Mouse (Mus musculus): ENCODE measurements around the gene Cacna2d4.
"Not testable (repeated sequence)": the region's sequence is repeated elsewhere in the genome, so short reads cannot be mapped to it uniquely, and the experiment has no call there.

The Cacna2d4 gene

DNA sequence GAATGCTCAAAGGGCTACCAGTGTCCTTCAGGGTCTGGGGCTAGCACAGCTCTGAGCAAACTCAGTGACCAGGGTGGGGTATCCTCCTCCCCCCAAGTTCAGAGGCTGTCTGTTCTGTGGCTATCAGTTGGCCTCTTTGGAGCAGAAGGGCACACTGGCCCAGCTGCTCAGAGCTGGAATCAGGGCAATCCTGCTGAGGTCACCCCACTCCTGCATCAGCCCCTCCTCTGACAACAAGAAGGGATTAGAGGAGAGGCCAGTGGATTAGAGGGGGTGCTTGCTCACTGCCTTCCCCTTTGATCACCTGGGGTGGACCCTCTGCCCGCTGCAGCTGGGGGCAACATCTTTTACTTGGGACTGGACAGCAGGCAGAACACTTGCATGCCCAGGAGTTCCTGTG is at the start of gene Cacna2d4:
Gene Cacna2d4 (plus strand): TSS at position 286 of the 400 bp plus-strand sequence.
- DNase-seq, result no peak

DNA sequence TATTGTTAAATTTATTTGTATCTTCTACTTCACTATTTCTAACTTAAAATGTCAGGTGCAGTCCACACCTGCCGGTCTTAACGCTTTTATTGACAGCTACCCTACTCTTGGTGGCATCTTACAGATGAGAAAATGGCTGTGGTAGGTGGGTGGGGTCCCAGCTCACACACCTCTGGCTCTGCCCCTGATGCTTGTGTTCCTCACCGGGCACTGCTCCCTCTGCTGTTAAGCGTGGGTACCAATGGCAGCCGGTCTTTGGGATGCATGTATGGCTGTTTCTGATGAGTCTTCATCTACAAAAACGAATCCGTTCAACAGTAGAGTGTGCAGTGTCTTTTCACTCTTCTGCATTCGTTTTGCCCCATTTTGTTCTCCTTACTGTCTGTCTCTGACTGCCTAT is 49.7 kb upstream of the Cacna2d4 start:
- peak; percentile 55 to 68 for DNase-seq

DNA sequence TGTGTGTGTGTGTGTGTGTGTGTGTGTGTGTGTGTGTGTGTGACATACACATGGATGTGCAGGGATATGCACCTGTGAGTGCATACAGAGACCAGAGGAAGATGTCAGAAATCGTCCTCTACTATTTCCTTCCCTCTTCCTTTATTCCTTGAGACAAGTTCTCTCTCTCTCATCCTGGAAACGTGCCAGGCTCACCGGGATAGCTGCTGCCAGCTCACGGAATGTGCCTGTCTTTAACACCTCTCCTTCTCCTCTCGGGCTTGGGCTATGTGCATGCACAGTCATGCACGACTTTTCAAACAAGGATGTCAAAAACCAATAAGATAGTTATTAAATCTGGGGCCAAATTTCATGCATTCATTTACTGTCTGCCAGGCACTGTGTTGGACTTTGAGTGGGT is 48.7 kb upstream of the Cacna2d4 start:
- peak; percentile 25 to 43 for DNase-seq

DNA sequence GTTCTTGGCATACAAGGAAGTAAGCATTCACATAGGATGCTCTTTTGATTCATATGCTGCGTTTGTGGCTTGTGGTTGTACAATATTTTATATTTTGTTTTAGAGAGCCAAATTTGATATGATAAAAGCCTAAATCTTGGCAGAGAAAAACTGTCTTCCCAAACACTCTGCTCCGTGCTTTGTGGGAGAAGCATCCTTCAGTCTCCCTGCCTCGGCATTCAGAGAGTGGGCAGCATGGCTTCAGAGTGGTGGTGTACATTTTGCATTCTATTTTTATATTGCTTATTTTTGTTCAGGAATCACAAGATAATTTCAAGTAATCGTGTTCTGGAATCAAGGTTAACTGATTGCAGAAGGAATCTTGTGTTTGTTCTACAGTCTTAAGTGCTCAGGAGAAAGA is 44.8 kb upstream of the Cacna2d4 start:
- no peak for DNase-seq

DNA sequence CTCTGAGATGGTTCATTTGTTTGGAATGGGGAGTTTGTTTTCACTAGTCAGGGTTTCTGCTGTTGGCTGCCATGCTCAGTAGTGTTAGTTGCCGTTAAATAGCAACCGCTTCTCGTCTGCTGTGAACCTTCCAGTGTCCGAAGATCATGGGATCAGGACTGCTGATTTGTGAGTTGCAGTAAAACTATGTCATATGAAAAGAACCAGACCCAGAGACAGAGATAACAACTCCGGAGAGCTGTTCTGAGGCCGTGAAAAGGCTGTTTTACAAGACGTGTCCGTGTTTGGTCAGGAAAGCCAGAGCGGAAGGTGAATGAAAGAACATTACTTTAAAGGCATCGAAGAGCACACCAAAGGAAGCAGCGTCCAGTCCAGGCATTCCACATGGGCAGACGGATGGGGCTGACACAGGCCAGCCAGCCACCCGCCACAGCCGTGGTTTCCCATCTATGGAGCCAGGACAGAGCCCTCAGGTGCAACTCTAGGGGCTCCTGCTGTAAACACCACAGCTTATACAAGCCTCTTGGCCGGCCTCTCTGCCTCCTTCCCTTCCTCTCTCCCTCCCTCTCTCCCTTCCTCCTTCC is 42.7 kb upstream of the Cacna2d4 start:
- DNase-seq, result no peak

DNA sequence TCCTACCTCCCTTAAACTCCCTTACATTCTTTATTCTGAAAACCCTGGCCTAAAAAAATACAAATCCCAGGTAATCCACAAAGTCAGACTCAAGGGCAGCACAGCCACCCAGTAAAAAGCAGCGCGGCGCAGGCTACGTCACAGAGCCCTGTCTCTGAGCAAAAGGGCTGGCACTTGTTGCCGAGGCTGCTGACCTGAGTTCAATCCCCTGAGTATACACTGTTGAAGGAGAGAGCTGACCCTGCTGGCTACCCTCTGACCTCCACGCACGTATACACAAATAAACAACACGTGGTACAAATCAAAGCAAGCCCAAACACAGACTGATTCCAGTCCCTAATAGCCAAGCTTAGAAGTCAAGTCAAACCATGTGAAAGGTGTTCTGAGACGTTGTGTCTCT is 42.2 kb upstream of the Cacna2d4 start:
- DNase-seq, result no peak

DNA sequence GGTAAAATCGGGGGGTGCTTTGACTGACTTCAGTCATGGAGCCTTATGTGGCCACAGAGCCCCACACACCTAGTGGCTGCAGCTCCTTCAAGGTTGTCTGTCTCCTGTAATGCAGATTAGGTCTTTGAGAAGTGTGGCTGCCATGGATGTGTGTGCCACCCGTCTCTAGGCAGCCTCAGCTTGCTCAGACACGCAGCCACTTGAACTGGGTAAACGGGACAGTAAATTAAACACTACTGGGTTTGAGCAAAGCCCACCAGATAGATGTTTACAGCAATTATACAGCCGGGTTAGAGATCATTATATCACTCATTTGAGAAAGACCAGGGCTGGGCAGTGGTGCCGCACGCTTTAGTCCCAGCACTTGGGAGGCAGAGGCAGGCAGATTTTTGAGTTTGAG is 41.7 kb upstream of the Cacna2d4 start:
- no peak for DNase-seq

DNA sequence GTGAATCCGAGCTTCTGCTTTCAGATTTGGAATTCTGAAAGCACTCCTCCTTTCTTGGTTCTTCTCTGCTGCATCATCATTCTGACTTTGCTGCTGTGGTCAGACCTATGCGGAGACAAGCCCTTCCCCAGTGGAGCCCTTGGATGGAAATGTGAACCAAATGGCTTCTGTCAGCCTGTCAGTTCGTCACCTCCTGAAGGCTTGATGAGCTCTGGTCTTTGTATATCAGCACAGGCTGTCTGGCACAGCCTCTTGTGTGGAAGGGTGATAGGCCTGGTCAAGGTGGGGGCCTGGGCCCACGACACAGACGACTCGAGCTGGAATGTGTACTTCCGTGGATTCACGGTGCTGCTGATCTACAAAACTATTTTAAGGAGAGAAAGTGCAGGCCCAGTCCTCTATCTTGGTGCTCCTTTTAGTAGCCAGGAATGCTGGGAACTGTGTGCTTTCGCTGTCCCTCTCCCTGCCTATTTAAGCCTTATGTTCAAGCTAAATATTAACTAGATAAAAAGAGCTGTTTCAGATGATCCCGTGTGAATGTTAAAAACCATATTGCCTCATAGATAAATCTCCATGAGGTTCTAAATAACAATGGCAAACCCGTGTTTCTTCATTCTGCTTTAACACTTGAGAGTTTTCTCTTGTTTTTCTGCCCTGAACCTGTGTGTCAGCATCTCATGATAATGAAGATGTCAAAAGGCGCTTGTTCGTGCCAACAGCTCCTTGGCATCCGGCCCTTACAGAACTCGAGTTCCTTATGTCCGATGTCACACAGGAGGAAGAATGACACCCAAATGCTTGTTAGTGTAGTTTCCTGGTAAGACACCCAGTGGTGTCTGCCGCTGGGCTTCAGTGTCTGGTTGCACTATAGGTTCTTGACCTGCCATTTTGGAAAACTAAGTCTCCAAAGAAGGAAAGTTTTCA is 39.7 kb upstream of the Cacna2d4 start, which contains the start of gene Cacna1c:
Gene Cacna1c (minus strand): TSS at position 37 of the 924 bp plus-strand sequence.
- peak; percentile 70 to 72 for DNase-seq

DNA sequence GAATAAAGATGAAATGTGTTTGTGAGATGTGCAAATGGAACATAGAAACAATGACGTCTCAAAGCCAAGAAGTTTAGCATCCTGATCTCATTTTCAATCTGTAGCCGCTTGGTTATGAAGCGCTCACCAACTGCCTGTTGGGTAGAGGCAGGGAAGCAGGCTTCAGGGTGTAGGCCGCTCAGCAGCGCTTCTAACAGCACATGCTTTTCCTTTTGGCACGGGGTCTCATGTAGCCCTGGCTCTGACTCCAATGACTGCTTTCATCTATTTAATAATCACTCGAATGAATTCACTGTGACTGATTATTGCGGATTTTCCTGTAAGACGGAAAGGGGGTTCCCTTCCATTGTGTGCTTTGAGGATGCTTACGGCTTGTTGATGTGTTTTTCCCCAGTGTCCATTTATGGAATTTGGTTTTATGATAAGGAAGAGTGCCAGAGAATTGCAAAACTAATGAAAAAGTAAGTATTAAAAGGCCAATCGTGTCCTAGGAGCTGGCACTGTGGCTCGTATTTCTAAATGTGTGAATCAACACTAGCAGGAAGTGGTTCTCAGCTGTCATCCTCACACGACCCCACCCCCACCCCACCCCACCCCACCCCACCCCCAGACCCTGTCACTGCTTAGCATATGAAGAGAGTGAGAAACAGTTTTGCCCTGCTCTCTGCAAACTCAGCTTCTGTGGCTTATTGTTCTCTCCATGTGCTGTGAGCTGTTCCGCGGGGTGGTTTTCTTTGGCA is 37.6 kb upstream of the Cacna2d4 start:
- DNase-seq, result no peak

DNA sequence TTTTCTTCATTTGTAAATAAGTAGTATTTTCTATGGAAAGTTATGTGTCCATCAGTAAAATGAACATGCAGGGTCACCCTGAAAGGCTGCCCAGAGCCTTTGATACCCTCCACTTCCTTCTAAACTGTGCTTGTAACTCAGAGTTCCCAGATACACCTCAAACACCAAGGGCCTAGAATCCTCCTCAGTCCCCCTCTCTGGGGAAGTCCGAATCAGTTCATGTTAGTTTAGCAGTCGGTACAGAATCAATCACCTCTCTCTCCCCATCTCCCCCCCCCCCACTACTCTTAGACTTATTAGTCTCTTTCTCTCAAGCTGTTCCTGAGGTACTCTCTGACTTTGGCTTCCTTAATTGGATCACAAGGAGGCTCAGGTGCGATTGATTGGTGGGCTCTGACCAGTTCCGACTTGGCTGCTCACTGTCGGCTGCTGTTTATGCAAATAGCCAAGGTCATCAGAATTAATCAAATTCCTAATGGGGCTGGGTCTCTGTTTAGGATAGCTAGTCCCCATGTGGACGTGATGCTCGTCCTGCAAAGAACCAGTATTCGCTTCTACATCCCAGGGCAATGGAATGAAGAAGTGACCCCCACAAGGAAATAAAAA is 36.9 kb upstream of the Cacna2d4 start:
- no peak for DNase-seq

DNA sequence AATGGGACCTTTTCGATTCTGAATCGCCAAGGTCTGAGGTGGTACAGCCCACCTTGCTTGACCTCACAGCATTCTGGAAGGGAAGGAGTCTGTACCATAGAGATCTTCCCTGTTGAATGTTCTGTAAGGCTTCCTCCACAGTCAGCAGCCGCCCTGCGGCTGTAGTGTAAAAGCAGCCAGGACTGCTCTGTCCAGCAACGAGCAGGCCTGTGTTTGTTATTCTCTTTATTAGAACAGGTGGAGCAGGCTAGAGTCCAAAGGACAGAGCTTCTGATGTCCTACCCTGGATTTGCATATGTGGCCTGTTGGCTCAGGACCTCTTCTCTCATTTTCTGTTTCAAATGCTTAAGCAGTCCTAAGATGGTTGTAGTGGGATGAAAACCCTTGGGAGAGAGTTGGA is 36.0 kb upstream of the Cacna2d4 start:
- DNase-seq, result no peak

DNA sequence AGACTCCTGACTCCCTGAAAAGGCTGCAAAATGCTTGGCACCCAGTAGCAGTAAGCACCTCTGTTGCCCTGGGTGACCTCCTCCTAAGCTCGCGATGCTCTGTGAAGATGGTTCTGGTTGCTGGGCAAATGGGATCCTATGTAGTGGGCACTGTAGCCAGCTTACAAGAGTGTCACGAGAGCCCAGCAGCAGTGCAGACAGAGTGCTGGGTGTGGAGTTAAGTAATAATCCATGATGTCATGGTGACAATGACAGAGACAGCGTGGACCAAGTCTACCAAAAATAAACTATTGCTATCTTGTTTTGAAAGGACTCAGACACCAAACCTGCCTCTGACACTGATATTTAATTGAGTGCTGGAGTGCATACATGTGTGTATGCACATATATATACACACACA is 34.8 kb upstream of the Cacna2d4 start:
- no peak for DNase-seq

DNA sequence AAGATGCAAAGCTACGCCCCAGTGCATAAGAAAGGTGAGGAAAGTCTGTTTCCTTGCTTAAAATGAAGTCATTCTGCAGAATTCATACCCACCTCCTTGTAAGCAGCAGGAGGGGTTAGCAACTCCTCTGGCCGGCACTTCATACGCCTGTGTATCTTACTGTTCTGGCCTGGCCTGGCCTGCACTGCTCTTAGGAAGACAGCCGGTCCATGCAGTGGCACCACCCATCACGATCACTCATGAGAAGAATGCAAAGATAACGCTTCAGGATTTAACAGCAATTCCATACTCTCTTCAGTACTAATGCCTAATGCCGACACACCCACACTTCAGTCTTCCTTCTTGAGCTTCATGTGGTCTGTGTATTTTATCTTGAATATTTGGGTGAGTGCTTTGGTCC is 32.0 kb upstream of the Cacna2d4 start:
- no peak for DNase-seq

DNA sequence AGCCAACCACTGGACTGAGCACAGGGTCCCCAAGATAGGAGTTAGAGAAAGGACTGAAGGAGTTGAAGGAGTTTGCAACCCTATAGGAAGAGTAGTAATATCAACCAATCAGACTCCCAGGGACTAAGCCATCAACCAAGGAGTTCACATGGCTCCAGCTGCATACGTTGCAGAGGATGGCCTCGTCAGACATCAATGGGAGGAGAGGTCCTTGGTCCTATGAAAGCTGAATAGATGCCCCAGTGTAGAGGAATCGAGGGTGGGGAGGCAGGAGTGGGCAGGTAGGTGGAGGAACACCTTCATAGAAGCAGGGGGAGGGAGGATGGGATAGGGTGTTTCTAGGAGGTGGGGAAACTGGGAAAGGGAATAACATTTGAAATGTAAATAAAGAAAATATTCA is 31.4 kb upstream of the Cacna2d4 start:
- DNase-seq, result no peak

DNA sequence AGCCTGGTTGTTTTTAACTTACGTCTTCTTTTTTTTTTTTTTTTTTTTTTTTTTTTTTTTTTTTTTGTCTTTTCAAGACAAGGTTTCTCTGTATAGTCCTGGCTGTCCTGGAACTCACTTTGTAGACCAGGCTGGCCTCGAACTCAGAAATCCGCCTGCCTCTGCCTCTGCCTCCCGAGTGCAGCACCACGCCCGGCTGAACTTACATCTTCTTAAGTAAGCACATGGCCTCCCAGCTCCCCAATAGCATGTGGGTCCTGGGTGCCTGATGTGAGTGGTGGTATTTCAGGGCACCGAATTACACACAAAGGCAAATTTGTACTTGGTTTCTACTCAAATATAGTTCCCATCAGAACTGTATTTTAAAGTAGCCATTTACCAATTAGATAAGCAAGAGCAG is 30.3 kb upstream of the Cacna2d4 start:
- DNase-seq, result not testable (repeated sequence)

DNA sequence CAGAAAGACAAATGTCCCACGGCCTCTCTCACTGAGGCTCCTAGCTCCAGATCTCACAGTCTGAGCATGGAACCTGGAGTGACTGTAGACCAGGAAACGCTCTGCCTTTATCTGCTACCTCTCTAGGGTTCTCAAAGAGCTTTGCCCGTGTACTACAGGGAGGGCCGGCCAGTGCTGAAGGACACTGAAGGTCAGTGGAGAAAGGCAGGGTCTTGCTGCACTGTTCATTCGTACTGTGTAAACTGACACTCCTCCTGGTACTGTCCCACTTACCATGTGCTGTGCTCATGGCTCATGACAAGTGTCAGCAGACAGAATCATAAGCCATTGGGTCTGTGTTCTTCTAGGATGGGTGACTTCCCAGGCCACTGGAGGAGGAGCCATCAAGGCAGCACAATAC is 23.0 kb upstream of the Cacna2d4 start:
- DNase-seq, result no peak

DNA sequence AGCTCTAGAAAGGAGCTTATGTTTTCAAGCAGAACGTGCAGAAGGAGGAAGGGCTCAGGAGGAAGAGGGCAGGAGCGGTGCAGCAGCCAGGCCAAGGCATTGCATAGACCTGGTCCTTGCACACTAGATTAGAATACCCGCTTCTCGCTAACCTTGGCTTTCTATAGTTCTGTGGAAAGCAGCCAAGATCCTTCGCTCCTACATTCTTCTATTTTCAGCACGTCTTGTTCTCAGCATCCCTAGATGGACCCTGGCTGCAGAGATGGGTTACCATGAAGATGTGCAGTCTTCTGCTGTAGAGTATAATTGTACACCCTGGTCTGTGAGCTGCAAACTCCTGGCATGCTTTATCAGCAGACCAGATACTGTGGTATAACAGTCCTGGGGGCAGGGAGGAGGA is 22.1 kb upstream of the Cacna2d4 start:
- no peak for DNase-seq

DNA sequence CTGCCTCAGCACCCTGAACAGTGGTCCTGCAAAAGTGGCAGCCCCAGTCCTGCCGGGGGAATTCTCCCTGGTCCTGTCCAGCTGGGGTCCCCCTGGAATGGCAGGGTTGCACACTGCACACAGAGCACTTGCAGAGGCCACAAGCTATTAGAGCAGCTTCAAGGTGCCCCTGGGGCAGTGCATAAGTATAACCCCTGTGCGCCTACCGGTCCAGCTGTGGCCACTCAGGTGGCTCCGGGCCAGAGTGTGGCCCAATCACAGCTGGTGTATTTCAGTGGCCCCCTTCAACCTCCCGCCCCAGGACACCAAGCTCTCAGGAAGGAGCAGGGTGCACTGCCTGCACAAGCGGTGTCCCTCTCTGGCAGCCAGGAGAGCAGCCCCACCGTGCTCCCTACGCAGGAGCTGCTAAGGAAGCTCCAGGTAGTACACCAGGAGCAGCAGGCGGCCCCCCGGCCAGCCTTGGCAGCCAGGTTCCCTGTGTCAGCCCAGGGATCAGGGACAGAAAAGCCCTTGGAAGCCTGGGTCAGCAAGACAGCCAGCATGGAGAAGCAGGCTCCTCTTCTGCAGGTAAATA is 21.2 kb upstream of the Cacna2d4 start:
- no peak for DNase-seq

DNA sequence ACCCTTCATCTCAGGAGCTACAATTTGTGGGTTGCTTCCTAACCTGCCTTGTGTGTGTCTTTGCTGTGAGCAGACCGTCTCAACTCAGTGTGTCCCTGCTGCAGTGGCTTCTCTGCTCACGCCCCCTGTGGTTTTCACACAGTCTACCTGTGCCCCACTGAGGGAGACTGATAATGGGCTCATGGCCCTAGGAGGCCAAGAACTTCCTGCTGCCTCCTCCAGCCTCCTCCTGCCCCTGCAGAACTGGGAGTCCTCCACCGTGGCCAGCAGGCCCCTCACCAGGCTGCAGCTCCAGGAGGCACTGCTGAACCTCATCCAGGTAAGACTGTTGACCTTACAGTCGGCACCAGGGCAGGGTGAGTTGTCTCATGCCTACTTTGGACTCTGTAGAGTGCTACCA is 18.7 kb upstream of the Cacna2d4 start:
- DNase-seq, result peak in 1 of 2 experiments; percentile 1

DNA sequence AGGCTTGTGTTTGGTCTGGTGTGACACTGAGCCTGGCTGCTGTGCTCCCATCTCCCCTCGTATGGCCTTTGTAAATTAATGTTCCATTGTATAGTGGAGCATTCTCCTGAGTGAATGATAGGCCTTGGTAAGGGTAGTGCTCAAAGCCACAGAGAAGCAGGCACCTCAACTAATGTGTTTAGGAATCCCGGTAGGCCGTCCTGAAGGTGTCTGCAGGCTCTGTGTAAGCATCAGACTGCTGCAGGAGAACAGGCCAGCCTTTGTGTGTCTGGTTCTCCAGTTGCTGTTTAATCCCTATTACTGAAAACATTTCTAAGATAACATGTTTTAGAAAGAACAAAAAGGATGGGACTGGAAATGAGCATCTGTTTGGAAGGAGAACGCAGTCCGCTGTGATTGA is 17.7 kb upstream of the Cacna2d4 start:
- DNase-seq, result peak in 1 of 2 experiments; percentile 1

DNA sequence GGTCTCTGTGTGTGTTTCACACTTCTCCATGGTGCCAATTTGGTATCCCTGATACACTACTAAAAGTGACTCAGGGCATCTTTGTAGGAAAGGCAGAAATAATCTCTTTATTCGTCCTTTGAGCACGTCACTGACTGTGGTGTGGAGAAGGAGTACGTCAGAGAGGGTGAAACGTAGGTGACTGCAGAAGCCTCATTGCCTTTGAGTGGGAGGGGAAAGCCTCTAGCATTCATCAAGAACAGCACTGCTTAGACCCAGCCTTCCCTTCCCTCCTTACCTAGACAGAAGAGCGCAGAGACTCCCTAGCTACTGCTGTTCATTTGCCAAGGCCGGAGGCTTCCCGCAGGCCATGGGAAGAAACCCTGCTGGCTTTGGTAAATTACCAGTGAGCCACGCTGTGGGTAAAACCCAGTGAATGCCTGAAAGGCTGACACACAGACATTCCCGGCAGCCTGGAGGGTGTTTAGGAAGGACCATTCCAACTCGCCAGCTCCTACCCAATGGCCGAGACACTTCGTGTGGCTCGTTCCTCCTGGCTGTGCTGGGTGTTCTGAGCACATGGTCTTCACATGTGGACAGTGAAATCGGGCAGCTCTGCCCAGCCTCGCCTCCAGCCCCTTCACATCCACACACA is 17.0 kb upstream of the Cacna2d4 start:
- DNase-seq, result peak in 1 of 2 experiments; percentile 19

DNA sequence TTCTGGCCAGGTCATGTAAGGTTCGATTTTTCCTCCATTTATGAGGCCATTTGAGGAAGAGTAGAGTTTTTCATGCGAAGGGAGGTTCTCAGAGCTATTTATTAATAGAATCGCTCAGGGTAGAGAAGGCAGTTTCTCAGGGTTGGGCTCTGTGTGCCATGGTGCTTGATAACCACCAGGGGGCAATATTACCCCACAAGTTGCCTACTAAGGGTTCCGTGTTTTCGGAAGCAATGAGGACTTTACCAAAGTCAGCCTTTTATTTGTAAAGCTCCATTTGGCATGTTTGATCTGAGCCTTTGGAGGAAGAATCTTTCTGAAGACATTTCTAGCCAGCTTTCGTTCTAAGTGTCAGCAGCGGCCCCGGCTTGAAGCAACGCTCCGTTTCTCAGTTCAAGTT is 16.0 kb upstream of the Cacna2d4 start:
- DNase-seq, result peak; percentile 80 to 83

Data from cerebellum, postnatal 14 days (tissue).